Mouse (Mus musculus) liver, postnatal 0 days (tissue): ENCODE measurements at regions not wholly inside any gene's neighbourhood (a gene's known extent, or its start where the extent isn't known, plus 50 kb on each side); places are given as distances from the start of the nearest gene placed in this dataset.

Source experiments
- CTCF ChIP-seq: sonication (generic); IDR thresholded peaks from 2 replicates; pipeline ENCODE4 v1.5.1; 2016; ENCODE audit warnings: antibody characterized with exemption, low read depth
- EP300 ChIP-seq: IDR thresholded peaks from 2 replicates; pipeline ENCODE4 v1.6.1; 2016; ENCODE audit warnings: antibody characterized with exemption, low read depth, mild to moderate bottlenecking

DNA sequence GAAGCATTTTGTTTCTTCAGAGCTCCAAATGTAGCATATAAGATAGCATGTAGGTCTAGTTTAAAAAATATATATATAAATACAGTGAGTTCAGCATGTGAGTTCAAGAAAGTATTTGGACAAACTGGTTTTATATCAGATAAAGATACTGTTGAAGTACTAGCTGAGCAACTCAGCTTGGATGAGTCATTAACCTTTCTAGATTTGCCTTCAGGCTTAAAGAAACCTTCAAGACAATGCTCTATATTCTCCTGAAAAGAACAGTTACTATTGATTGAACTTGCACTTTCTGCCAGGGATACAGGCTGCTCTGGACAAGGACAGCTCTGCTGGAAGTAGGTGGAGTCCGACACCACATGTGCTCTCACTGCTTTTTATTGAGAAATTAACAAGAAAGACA, 104.9 kb downstream of the Ogfrl1 start:
- no peak for TF ChIP-seq CTCF
- TF ChIP-seq EP300, result no peak
